Mouse (Mus musculus) layer of hippocampus, postnatal 36 days (tissue): ENCODE measurements around the gene Lmcd1. TPM values are rescaled to one million over a fixed set of nuclear protein-coding genes. Genes with fewer than 3 reads are reported as not detected.
A peak's percentile ranks its signal among the peaks of the same experiment; 100 is the strongest.

Experiments
- DNase-seq, 2 experiments: peaks; one replicate each; pipeline ENCODE4 v3.0.0; 2022
- total RNA-seq, 2 experiments: library from RNA; stranded (reverse); gene quantifications; 2 replicates each; pipeline ENCODE4 v1.2.3; 2021

Gene Lmcd1
- total RNA-seq, 2 experiments from 2014 or later = 7.1 to 8.5 TPM

DNA sequence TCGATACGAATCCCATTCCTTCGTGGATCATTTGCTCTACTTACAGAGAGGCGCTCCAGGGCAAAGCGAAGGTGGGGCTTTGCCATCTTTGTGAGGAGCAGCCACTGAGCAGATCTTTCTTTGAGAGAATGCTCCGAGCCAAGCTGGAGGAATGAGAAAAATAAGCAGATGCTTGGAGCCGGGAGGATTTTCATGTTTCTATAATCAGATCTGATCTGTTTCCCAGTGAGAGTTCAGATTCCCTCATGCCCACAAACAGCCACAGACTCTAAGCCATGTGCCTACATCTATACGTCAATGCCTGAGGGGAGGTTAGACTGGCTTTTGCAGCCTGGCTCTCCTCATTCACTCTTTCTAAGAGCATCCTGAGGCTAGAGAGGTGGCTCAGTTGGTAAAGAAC lies 87.1 kb downstream of the Lmcd1 start:
- DNase-seq = no peak

GRCm38 (mm10) chr6:112362349-112362958 lies 88.9 kb downstream of the Lmcd1 start:
- DNase-seq = peak; percentile 61 to 72

DNA sequence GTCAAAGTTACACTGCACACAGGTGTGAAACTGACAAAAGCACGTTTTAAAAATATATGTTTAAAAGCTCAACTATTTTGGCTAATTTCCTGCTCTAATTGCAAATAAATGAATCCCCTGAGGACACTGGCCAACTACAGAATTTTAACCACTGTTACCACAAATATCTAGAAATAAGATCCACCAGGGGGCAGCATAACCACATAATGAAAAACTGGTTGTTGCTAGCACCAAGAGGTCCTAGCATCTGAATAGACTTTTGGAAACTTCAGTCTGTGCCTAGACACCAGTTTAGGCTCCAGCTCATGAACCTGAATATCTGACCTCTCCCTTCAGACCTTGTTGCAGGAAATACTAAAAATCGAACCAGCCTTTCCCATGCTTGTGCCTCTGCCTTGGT lies 91.0 kb downstream of the Lmcd1 start:
- DNase-seq = no peak

- no peak for DNase-seq
Measured at GRCm38 (mm10) chr6:112365294-112365693, 91.7 kb downstream of the Lmcd1 start.

- DNase-seq = no peak
Measured at GRCm38 (mm10) chr6:112373886-112374585, 100.5 kb downstream of the Lmcd1 start.

GRCm38 (mm10) chr6:112375661-112376392 lies 102.3 kb downstream of the Lmcd1 start:
- no peak for DNase-seq

- DNase-seq = no peak
Measured at GRCm38 (mm10) chr6:112379054-112379453, 105.5 kb downstream of the Lmcd1 start.

Other genes starting within 250 kb of the Lmcd1 start
- under 1 TPM; 0.46 to 0.65 TPM for gene Ssu2, start 114.3 kb downstream of the Lmcd1 start, total RNA-seq
- under 1 TPM; 0.56 to 0.90 TPM for gene Cav3, start 185.7 kb downstream of the Lmcd1 start, total RNA-seq
- gene Oxtr, start 216.2 kb downstream of the Lmcd1 start, total RNA-seq = 1 to 10 TPM; 7.2 to 8.7 TPM